Mouse (Mus musculus): Measurements from ENCODE around the gene Batf.

DNA sequence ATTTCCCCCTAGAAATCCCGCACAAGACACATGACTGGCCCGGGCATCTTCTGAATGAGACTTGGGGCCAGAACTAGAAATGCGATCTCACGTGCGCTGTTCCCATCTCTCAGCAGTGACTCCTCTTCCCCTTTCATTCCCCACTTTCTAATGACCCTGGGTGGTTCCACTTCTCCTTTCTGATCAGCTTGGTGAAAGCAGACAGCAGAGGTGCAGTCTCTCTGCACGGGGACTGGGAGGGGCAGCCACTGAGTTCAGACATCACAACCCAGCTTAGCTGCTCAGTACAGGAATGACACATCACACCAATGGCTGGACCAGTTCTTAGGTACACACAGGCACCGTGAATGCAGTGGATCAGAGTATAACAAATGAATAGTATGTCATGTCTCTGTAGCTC lies 24.2 kb downstream of the Batf start:
- no peak for TF ChIP-seq CTCF (IDR thresholded peaks at IDR 0.05; ENCODE audit: control insufficient read depth, insufficient read depth, insufficient read length)
- no peak for TF ChIP-seq FOSL1 (IDR thresholded peaks at IDR 0.05; ENCODE audit: insufficient read depth, low read length, poor library complexity, severe bottlenecking)
- TF ChIP-seq MAX (IDR thresholded peaks at IDR 0.05): no peak
- TF ChIP-seq USF1 (IDR thresholded peaks at IDR 0.05; ENCODE audit: low read depth): no peak

Data from C2C12 (cell line).